Mouse (Mus musculus): ENCODE data around the gene Grm7. TPM values are rescaled to one million over a fixed set of nuclear protein-coding genes. Genes with fewer than 3 reads are reported as not detected.
A peak's percentile ranks its signal among the peaks of the same experiment; 100 is the strongest.

Grm7 gene
- polyA plus RNA-seq, 1 experiment from 2014 or later, result 4.4 TPM

DNA sequence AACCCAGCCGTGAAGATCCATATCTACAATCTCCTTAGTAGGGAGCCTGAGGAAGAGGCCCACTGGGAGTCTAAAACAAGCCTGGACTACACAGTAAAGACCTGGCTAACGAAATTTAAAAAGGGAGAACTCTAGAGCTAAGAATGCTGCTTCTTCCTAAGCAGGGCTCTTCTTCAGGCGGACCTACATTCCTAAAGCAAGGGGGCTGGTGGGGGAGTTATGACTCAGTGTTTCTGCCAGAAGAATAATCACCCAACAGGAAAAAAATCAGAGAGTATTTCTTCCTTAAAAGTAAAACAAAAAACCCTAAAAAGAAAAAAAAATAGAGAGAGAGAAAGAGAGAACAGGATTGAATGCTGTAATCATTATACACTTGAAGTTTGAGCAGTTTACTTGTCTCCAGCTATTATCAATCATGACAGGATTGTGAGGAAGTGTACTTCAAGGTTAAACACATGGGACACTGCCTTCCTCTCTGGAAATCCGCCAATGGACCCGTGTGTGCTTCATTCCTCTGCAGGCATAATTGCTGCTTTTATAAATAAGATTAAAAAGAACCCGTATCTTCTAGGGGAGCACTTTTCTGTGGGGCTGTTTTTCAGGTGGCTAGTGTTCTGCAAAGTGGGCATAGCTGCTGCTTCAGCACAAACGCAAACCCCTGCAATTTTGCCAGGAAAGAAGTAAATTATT lies 98.7 kb downstream of the Grm7 start:
- Histone ChIP-seq H3K4me3 (no peak overlapping the region), H3K9ac (no peak overlapping the region), H3K4me2 (replicated peaks) (no peak overlapping the region), H3K4me1 (peaks cover 9% of the 10 kb centered on the region), H3K36me3 (no peaks in the 10 kb centered on the region), H3K27me3 (no peaks in the 10 kb centered on the region), H3K9me3 (no peaks in the 10 kb centered on the region), H3K27ac (no peak overlapping the region)
- WGBS, result 30% methylated on average over 7 of the region's 7 CpGs
- ATAC-seq (ENCODE audit: low FRiP score, low read depth), result no peak

DNA sequence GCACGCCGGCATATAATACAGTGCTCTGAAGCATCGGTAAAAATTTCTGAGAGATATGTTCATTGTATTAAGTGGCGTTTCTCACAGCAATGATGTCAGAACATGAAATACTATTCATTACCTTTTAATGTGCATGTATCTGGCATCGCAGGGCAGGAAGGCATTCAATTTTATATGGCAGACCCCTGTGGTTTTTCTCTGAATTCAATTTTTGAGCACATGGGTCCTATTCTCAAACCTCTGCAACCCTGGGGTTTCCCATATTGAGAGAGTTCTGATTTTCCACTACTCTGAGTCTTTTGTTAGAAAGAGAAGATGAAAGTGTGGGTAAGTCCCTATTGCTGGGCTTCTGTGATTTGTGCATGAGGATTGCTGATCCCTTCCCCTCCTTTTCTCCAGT lies 110.5 kb downstream of the Grm7 start:
- Histone ChIP-seq H3K9me3 (no peaks in the 10 kb centered on the region), H3K4me2 (replicated peaks) (no peak overlapping the region), H3K4me1 (no peaks in the 10 kb centered on the region), H3K4me3 (no peak overlapping the region), H3K27ac (no peak overlapping the region), H3K27me3 (no peaks in the 10 kb centered on the region), H3K36me3 (no peaks in the 10 kb centered on the region), H3K9ac (no peak overlapping the region)
- ATAC-seq (ENCODE audit: low FRiP score, low read depth), result no peak
- WGBS, result 75% methylated on average over 5 of the region's 5 CpGs

DNA sequence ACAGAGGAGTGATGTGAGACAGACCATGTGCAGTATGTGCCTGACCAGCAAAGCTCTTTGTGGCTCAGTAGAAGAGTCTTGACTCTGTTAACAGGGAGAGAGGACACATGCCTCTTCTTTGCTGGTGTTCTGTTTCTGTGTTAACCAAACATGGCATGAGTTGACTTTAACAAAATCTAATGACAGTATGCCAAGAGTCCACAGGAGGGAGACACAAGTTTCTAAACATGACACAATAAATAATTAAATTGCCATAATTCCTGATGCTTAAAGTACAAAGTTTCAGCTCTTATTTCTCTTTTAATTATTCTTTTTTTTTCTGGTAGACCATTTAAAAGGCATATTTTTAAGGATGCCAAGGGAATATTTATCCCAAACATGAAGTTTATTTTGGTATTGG lies 124.2 kb downstream of the Grm7 start:
- ATAC-seq (ENCODE audit: low FRiP score, low read depth), result no peak
- no peaks in the 10 kb centered on the region for H3K4me1 ChIP-seq
- H3K9me3 ChIP-seq, result no peaks in the 10 kb centered on the region
- H3K36me3 ChIP-seq, result no peaks in the 10 kb centered on the region
- no peak overlapping the region for H3K4me3 ChIP-seq
- H3K4me2 ChIP-seq (replicated peaks), result no peak overlapping the region
- H3K27me3 ChIP-seq, result no peaks in the 10 kb centered on the region
- H3K27ac ChIP-seq, result no peak overlapping the region
- H3K9ac ChIP-seq, result no peak overlapping the region

DNA sequence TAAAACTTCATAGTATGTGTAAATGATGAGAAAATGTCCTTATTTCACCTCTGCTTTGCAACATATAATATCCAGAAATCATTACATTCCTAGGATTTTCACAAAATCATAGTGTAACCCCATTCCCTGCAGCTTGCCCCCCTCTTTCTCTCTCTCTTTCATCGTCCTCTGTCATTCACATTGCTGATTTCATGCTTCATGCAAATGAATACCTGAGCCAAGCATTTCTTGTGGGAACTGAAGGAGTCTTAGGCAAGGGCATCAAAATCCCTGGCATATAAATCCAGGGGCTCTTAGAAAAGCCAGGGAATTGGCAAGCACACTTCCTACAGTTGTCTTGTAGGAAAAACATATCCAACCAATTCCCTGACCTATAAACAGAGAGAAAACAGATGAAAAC lies 127.3 kb downstream of the Grm7 start:
- H3K4me1 ChIP-seq, result no peaks in the 10 kb centered on the region
- no peaks in the 10 kb centered on the region for H3K9me3 ChIP-seq
- no peaks in the 10 kb centered on the region for H3K36me3 ChIP-seq
- H3K4me2 ChIP-seq (replicated peaks), result no peak overlapping the region
- no peak for ATAC-seq (ENCODE audit: low FRiP score, low read depth)
- no peaks in the 10 kb centered on the region for H3K27me3 ChIP-seq
- WGBS, result 53% methylated on average over 1 of the region's 1 CpGs
- no peak overlapping the region for H3K27ac ChIP-seq
- no peak overlapping the region for H3K9ac ChIP-seq
- no peak overlapping the region for H3K4me3 ChIP-seq

DNA sequence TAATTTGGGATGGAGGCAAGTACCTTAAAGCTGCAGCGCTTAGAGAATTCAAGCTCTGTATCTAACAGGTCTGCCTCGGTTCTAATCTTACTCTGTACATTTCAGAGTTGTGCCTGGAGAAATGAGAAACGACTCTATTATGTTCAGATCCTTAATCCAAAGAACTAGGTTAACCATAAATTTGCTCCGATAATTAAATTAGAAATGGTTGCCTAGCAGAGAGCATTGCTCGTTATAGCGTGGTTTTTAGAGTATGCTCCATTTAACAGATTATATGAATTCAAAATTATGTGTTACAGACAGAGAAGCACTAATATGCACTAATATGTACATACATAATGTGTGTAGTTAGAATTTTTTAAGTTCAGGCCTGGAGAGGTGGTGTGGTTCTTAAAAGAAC lies 130.7 kb downstream of the Grm7 start:
- no peak overlapping the region for H3K9ac ChIP-seq
- H3K4me2 ChIP-seq (replicated peaks), result no peak overlapping the region
- no peaks in the 10 kb centered on the region for H3K36me3 ChIP-seq
- no peak overlapping the region for H3K27ac ChIP-seq
- no peak for ATAC-seq (ENCODE audit: low FRiP score, low read depth)
- H3K27me3 ChIP-seq, result no peaks in the 10 kb centered on the region
- no peaks in the 10 kb centered on the region for H3K4me1 ChIP-seq
- WGBS, result 70% methylated on average over 6 of the region's 6 CpGs
- H3K4me3 ChIP-seq, result no peak overlapping the region
- H3K9me3 ChIP-seq, result no peaks in the 10 kb centered on the region

DNA sequence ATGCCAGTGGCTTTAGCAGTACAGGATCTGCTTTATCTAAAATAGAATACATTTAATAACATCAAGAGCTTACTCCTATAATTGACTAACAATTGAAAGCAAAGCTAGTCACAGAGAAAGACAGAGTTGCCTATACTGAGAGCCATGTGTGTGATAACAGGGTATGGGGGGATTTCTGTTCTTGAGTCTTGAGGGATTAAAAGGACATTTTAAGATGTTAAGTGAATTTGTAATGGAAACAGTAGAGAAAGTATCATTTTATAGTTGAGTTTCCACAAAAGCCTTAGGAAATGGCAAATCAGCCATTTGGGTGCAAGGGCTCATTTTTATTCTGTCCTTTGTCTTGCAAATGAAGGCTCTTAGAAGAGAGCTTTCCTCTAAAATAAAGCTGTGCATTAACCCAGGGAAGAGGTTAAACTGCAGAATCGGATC lies 140.1 kb downstream of the Grm7 start:
- H3K36me3 ChIP-seq, result no peaks in the 10 kb centered on the region
- H3K4me2 ChIP-seq (replicated peaks), result no peak overlapping the region
- H3K9ac ChIP-seq, result no peak overlapping the region
- no peaks in the 10 kb centered on the region for H3K9me3 ChIP-seq
- H3K27ac ChIP-seq, result no peak overlapping the region
- H3K27me3 ChIP-seq, result no peaks in the 10 kb centered on the region
- 74% methylated on average over 1 of the region's 1 CpGs for WGBS
- no peak for ATAC-seq (ENCODE audit: low FRiP score, low read depth)
- no peak overlapping the region for H3K4me3 ChIP-seq
- H3K4me1 ChIP-seq, result no peaks in the 10 kb centered on the region

DNA sequence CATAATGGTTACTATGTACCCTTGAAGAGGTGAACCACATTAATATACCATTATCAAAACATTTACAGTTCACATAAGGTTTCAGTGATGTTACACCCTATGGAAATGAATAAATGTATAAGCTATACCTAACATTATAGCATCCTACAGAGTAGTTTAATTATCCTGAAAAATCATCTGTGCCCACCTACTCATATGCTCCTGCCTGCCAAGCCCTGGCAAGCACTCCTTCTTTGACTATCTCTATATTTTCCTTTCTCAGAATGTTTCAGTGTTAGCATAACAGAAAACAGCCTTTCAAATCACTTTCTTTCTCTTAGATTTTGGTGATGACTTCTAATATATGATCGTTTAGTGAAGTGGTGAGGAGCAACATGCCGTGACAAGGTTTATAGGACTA lies 147.3 kb downstream of the Grm7 start:
- no peak for ATAC-seq (ENCODE audit: low FRiP score, low read depth)
- Histone ChIP-seq H3K27ac (no peak overlapping the region), H3K4me2 (replicated peaks) (no peak overlapping the region), H3K36me3 (no peaks in the 10 kb centered on the region), H3K4me1 (no peaks in the 10 kb centered on the region), H3K4me3 (no peak overlapping the region), H3K27me3 (no peaks in the 10 kb centered on the region), H3K9ac (no peak overlapping the region), H3K9me3 (no peaks in the 10 kb centered on the region)
- WGBS, result 88% methylated on average over 2 of the region's 2 CpGs

DNA sequence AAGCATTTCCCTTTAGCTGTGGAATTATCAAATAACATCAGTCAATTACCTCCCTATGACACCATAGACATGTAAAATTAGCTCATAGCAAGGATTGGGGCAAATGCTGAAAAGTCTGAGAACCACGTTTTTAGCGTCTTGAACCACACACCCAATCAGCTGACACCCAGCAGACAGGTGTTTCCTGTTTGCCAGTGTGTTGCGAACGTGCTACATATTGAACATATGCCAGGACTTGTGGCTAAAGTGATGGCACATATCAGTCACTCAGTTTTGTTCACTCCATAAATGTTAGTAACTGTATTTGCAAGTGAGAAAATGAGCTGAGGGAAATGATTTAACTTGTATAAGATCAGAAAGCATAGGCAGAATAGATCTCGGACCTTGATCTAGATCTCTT lies 162.1 kb downstream of the Grm7 start:
- no peak overlapping the region for H3K4me2 ChIP-seq (replicated peaks)
- no peak overlapping the region for H3K9ac ChIP-seq
- WGBS, result 66% methylated on average over 5 of the region's 5 CpGs
- H3K36me3 ChIP-seq, result no peaks in the 10 kb centered on the region
- H3K27ac ChIP-seq, result no peak overlapping the region
- H3K4me1 ChIP-seq, result no peaks in the 10 kb centered on the region
- H3K27me3 ChIP-seq, result no peaks in the 10 kb centered on the region
- no peaks in the 10 kb centered on the region for H3K9me3 ChIP-seq
- no peak overlapping the region for H3K4me3 ChIP-seq
- no peak for ATAC-seq (ENCODE audit: low FRiP score, low read depth)

DNA sequence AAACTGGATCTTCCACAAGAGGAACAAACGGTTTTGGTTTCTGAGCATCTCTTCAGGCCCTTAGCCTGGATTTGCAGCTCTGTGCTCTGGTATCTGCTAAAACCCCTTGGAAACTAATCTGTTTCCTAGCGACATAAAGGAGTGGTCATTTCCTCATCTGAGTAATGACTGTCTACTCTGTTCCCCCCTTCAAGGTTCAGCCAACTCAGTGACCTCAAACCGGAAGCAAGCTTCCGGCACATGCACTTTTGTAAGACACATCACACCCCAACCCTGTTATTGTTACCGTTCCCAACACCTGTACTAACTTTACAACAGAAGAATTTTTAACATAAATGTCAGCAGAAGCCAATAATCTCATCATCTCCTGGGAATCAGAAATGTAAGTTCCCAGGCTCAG lies 166.8 kb downstream of the Grm7 start:
- Histone ChIP-seq H3K27ac (no peak overlapping the region), H3K27me3 (no peaks in the 10 kb centered on the region), H3K4me1 (no peaks in the 10 kb centered on the region), H3K4me2 (replicated peaks) (no peak overlapping the region), H3K9ac (no peak overlapping the region), H3K36me3 (no peaks in the 10 kb centered on the region), H3K4me3 (no peak overlapping the region), H3K9me3 (no peaks in the 10 kb centered on the region)
- 73% methylated on average over 5 of the region's 5 CpGs for WGBS
- ATAC-seq (ENCODE audit: low FRiP score, low read depth), result no peak

DNA sequence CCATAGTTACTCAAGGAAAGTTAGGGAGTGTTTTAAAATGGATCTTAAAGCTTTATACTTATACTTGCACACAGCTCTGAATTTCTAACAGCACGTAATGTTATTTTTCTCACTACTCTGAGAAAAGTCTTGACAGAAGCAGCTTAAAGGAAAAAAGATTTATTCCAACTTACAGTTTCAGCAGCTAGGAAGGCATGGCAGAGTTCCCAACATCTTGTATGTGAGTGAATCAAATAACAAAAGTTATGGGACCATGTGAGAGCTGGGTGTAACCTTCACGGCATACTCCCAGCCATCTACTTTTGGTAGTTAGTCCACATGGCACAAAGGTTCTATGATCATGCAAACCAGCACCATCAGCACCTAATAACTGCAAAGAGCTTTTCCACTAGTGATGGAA lies 172.9 kb downstream of the Grm7 start:
- Histone ChIP-seq H3K4me1 (no peaks in the 10 kb centered on the region), H3K4me3 (no peak overlapping the region), H3K9me3 (no peaks in the 10 kb centered on the region), H3K27ac (no peak overlapping the region), H3K27me3 (no peaks in the 10 kb centered on the region), H3K9ac (no peak overlapping the region), H3K36me3 (no peaks in the 10 kb centered on the region), H3K4me2 (replicated peaks) (no peak overlapping the region)
- ATAC-seq (ENCODE audit: low FRiP score, low read depth), result peak; percentile 48; the same call in 1 of the 2 replicates
- WGBS, result 64% methylated on average over 2 of the region's 2 CpGs

DNA sequence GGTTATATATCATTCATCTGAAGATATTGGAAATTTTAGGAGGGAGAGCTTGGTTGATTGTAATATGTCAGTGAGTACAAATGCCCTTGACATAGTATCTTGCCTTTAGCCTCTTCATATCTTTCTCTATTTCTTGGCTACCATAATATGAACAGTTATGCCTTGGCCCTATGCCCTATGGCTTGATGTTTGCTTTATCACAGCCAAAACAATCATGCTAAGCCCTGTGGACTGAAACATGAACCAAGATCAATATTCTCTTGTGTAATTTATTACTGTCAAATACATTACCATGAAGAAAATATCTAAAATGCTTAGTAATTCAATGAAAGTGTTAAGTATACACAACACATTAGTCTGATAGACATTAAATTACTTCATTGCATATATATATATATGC lies 222.9 kb downstream of the Grm7 start:
- no peak overlapping the region for H3K27ac ChIP-seq
- ATAC-seq (ENCODE audit: low FRiP score, low read depth), result no peak
- H3K4me3 ChIP-seq, result no peak overlapping the region
- no peak overlapping the region for H3K9ac ChIP-seq
- no peaks in the 10 kb centered on the region for H3K9me3 ChIP-seq
- H3K36me3 ChIP-seq, result no peaks in the 10 kb centered on the region
- no peaks in the 10 kb centered on the region for H3K4me1 ChIP-seq
- no peaks in the 10 kb centered on the region for H3K27me3 ChIP-seq
- H3K4me2 ChIP-seq (replicated peaks), result no peak overlapping the region

DNA sequence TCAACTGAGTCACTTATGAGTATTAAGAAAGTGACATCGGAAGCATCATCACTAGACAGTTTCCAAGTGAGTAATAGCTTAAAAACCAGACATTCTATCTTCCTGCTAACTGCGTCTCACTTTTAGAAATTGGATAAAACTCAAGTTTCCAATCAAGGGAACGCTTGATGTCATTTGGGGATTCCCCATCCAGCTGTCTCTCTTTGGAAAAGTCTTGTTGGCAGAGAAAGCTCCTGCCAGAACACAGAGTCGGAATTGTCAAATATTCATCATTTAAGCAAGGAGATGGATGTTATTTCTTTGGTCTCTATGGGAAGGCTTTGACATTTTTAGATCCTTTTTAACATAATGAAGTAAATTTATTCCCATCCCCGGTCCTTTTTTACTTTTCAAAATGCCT lies 336.6 kb downstream of the Grm7 start:
- ATAC-seq (ENCODE audit: low FRiP score, low read depth), result no peak
- Histone ChIP-seq H3K27me3 (no peaks in the 10 kb centered on the region), H3K4me1 (no peaks in the 10 kb centered on the region), H3K9me3 (no peaks in the 10 kb centered on the region), H3K27ac (no peak overlapping the region), H3K4me2 (replicated peaks) (no peak overlapping the region), H3K9ac (no peak overlapping the region), H3K4me3 (no peak overlapping the region), H3K36me3 (no peaks in the 10 kb centered on the region)
- WGBS, result 87% methylated on average over 5 of the region's 5 CpGs

DNA sequence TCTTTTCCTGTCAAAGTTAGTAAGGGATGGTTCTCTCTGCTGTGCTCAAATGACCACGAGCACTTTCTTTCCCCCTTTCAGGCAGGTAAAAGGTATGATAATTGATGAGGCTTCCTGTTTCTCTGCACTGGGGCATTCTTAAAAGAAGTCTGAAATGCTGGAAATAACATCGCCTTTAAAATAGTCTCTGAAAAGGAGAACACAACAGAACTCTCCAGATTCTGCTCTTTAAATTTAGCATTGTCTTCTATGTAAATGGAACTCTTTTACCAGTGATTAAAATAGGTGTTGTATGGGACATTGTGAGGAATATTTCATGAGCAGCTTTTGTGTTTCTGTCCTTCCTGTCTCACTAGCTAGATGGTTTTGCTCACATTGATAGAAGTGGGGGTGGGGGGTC lies 393.7 kb downstream of the Grm7 start:
- 62% methylated on average over 2 of the region's 2 CpGs for WGBS

More for the DNA sequence above, 393.7 kb downstream of the Grm7 start:
- H3K4me2 ChIP-seq (replicated peaks), result no peak overlapping the region
- H3K4me1 ChIP-seq, result no peaks in the 10 kb centered on the region
- no peaks in the 10 kb centered on the region for H3K9me3 ChIP-seq
- no peak for ATAC-seq (ENCODE audit: low FRiP score, low read depth)
- no peak overlapping the region for H3K4me3 ChIP-seq
- H3K27ac ChIP-seq, result no peak overlapping the region
- H3K36me3 ChIP-seq, result no peaks in the 10 kb centered on the region
- H3K27me3 ChIP-seq, result no peaks in the 10 kb centered on the region
- no peak overlapping the region for H3K9ac ChIP-seq

Measured in limb, embryonic 13.5 days (tissue).